35 mouse cellular contexts compared by ENCODE assay signal in the genomic region with DNA sequence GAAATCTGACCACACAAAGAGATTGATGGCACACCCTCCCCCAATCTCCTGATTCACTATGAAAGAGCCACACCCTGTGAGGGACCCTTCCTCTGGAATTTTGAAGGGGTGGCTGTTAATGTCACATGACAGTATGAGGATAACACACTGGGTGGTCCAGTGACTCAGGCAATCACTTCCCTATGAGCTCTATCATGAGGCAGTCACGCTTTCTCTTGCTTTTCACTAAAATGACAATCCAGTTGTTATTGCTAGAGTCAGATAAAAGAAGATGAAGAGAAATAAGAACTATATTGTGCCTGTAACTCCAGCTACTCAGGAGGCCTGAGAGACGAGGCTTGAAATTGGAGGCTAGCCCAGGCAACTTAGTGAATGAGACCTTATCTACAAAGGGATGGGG. TPM values are rescaled to one million over a fixed set of nuclear protein-coding genes. Genes with fewer than 3 reads are reported as not detected.
A peak's percentile ranks its signal among the peaks of the same experiment; 100 is the strongest.
DNase-seq lines count a peak whose midpoint lies in the region; ATAC-seq and TF ChIP-seq lines count a peak whose summit lies in the region.
"Had no signal": no experiment of that assay in that cellular context is flagged by ENCODE, and none has a peak within 500 bp of the region (broad histone marks: within the 10 kb centered on the region; RNA-seq: fewer than 3 reads in every experiment).

No protein-coding gene starts in this region.

- no peaks in the 10 kb centered on the region for H3K79me3 ChIP-seq in C2C12 (ENCODE audit: low read depth)

- no peak overlapping the region for H3K4me3 ChIP-seq in heart, adult 2 months
- no peak overlapping the region for H3K4me3 ChIP-seq in C2C12 (ENCODE audit: insufficient read depth, poor library complexity, severe bottlenecking)
- H3K4me3 ChIP-seq in embryonic fibroblast, embryonic 13.5 days (ENCODE audit: insufficient read depth, low read length) = no peak overlapping the region
- H3K4me3 ChIP-seq in forebrain, embryonic 14.5 days (ENCODE audit: low read depth, low read length) = no peak overlapping the region
- H3K4me3 ChIP-seq: forebrain, embryonic 15.5 days; hindbrain, embryonic 13.5 days; limb, embryonic 13.5 days; liver, embryonic 12.5 days; megakaryocyte, embryonic 14.5 days; midbrain, embryonic 12.5 days; neural tube, embryonic 13.5 days had no signal

- TF ChIP-seq EP300 in heart, adult 2 months (IDR thresholded peaks at IDR 0.05; ENCODE audit: insufficient read depth, low read depth, low read length) = no peak

- no peak for TF ChIP-seq CTCF in heart, adult 2 months (IDR thresholded peaks at IDR 0.05)
- no peak for TF ChIP-seq CTCF in C2C12 (IDR thresholded peaks at IDR 0.05; ENCODE audit: control insufficient read depth, insufficient read depth, insufficient read length)
- TF ChIP-seq CTCF in embryonic fibroblast, embryonic 13.5 days (IDR thresholded peaks at IDR 0.05; ENCODE audit: borderline replicate concordance, insufficient read depth, low read length) = no peak

- peaks cover 2% of the 10 kb centered on the region for H3K36me3 ChIP-seq in heart, adult 2 months (ENCODE audit: control insufficient read depth, insufficient read depth, low read length)
- no peaks in the 10 kb centered on the region for H3K36me3 ChIP-seq in C2C12 (ENCODE audit: control insufficient read depth, insufficient read depth)
- H3K36me3 ChIP-seq in forebrain, embryonic 14.5 days (ENCODE audit: control insufficient read depth, insufficient read depth, low read length) = no peaks in the 10 kb centered on the region
- H3K36me3 ChIP-seq: forebrain, embryonic 15.5 days; hindbrain, embryonic 13.5 days; limb, embryonic 13.5 days; liver, embryonic 12.5 days; midbrain, embryonic 12.5 days; neural tube, embryonic 13.5 days had no signal

- H3K4me2 ChIP-seq in forebrain, embryonic 14.5 days (ENCODE audit: low read length) = no peak overlapping the region
- H3K4me2 ChIP-seq: forebrain, embryonic 15.5 days; heart, embryonic 11.5 days; hindbrain, embryonic 13.5 days; limb, embryonic 13.5 days; liver, embryonic 12.5 days; midbrain, embryonic 12.5 days; neural tube, embryonic 13.5 days had no signal

- H3ac ChIP-seq in C2C12 (ENCODE audit: control insufficient read depth, insufficient read length, low read depth) = no peak overlapping the region

- peaks cover 41% of the 10 kb centered on the region for H3K4me1 ChIP-seq in heart, adult 2 months (ENCODE audit: control insufficient read depth, insufficient read depth, low read length)
- peaks cover 47% of the 10 kb centered on the region for H3K4me1 ChIP-seq in embryonic fibroblast, embryonic 13.5 days (ENCODE audit: control insufficient read depth, insufficient read depth, low read length)
- peaks cover 10% of the 10 kb centered on the region for H3K4me1 ChIP-seq in forebrain, embryonic 14.5 days (ENCODE audit: control insufficient read depth, insufficient read depth, low read length)

- no peak for ATAC-seq in forebrain, embryonic 14.5 days
- ATAC-seq: activated CD4-positive, CD25-positive, alpha-beta regulatory T cell, adult 4 months; forebrain, embryonic 15.5 days; intestine, postnatal 0 days; liver, embryonic 12.5 days; liver, postnatal 0 days had no signal

- intact Hi-C loops in heart, adult 2 months (cut with DNase I) = no loop called here
- intact Hi-C loops in heart, postnatal 14 days (cut with DNase I) = no loop called here

- WGBS in heart, adult 2 months = 60% methylated on average over 2 of the region's 2 CpGs
- WGBS in forebrain, embryonic 14.5 days = 79% methylated on average over 2 of the region's 2 CpGs

- H3K9ac ChIP-seq in heart, adult 2 months (ENCODE audit: low read depth, low read length) = no peak overlapping the region
- H3K9ac ChIP-seq in forebrain, embryonic 14.5 days (ENCODE audit: low read length) = no peak overlapping the region
- H3K9ac ChIP-seq: forebrain, embryonic 15.5 days; hindbrain, embryonic 13.5 days; limb, embryonic 13.5 days; liver, embryonic 12.5 days; liver, postnatal 0 days; midbrain, embryonic 12.5 days; neural tube, embryonic 13.5 days had no signal

- no peaks in the 10 kb centered on the region for H3K79me2 ChIP-seq in heart, adult 2 months (replicated peaks; ENCODE audit: control insufficient read depth, insufficient read depth, low read length)
- no peaks in the 10 kb centered on the region for H3K79me2 ChIP-seq in C2C12 (ENCODE audit: control insufficient read depth, insufficient read depth)

- no peak for TF ChIP-seq POLR2A in heart, adult 2 months (IDR thresholded peaks at IDR 0.05; ENCODE audit: insufficient read depth, low read depth, low read length)
- no peak for TF ChIP-seq POLR2A in embryonic fibroblast, embryonic 13.5 days (IDR thresholded peaks at IDR 0.05; ENCODE audit: low read depth, low read length)

- DNase-seq in heart, adult 2 months = no peak
- no peak for DNase-seq in heart, postnatal 14 days
- peak; percentile 85 for DNase-seq in R1 (ENCODE audit: low read depth, low spot score)
- DNase-seq in gastrocnemius, postnatal 10 days = no peak
- DNase-seq in adrenal gland, postnatal 25 days = no peak
- no peak for DNase-seq in forebrain, embryonic 14.5 days (ENCODE audit: low spot score)
- DNase-seq: adrenal gland, adult 2 months; cerebellum, adult 11 months; cerebellum, adult 9-10 months; heart, postnatal 4 days; kidney, adult 9 months; kidney, postnatal 10 days; layer of hippocampus, adult 9-11 months; liver, postnatal 0 days; lung, postnatal 36 days; spleen, adult 18-20 months; thymus, postnatal 14 days had no signal

- no peaks in the 10 kb centered on the region for H3K27me3 ChIP-seq in heart, adult 2 months (ENCODE audit: control insufficient read depth, insufficient read depth, low read length)
- no peaks in the 10 kb centered on the region for H3K27me3 ChIP-seq in C2C12 (ENCODE audit: control insufficient read depth, insufficient read depth, insufficient read length)
- H3K27me3 ChIP-seq in forebrain, embryonic 14.5 days (replicated peaks; ENCODE audit: control insufficient read depth, insufficient read depth, low read length) = no peaks in the 10 kb centered on the region
- H3K27me3 ChIP-seq: forebrain, embryonic 15.5 days; hindbrain, embryonic 13.5 days; limb, embryonic 13.5 days; liver, embryonic 12.5 days; midbrain, embryonic 12.5 days; neural tube, embryonic 13.5 days had no signal

- peak overlapping the region; percentile 87 for H3K27ac ChIP-seq in heart, adult 2 months
- H3K27ac ChIP-seq in embryonic fibroblast, embryonic 13.5 days (ENCODE audit: insufficient read depth, low read length) = peak overlapping the region; percentile 53; the same call in 1 of the 2 replicates
- H3K27ac ChIP-seq in forebrain, embryonic 14.5 days (ENCODE audit: low read depth, low read length) = no peak overlapping the region
- H3K27ac ChIP-seq: forebrain, embryonic 15.5 days; hindbrain, embryonic 13.5 days; limb, embryonic 13.5 days; liver, embryonic 12.5 days; midbrain, embryonic 12.5 days; neural tube, embryonic 13.5 days had no signal

- no peaks in the 10 kb centered on the region for H3K9me3 ChIP-seq in forebrain, embryonic 14.5 days (replicated peaks; ENCODE audit: control insufficient read depth, low read length)
- H3K9me3 ChIP-seq: forebrain, embryonic 15.5 days; hindbrain, embryonic 13.5 days; limb, embryonic 13.5 days; liver, embryonic 12.5 days; megakaryocyte, embryonic 14.5 days; midbrain, embryonic 12.5 days; neural tube, embryonic 13.5 days had no signal

TF ChIP-seq in C2C12, 6 proteins besides CTCF, POLR2A, EP300 and RAD21:
- TF ChIP-seq USF1 (IDR thresholded peaks at IDR 0.05; ENCODE audit: low read depth) = peak; percentile 77
- TF ChIP-seq FOSL1 (IDR thresholded peaks at IDR 0.05; ENCODE audit: insufficient read depth, low read length, poor library complexity, severe bottlenecking) = no peak
- TF ChIP-seq MAX (IDR thresholded peaks at IDR 0.05) = no peak

RNA-seq across cellular contexts. Expression of gene Scgb1a1, which starts 12.2 kb away (rescaled TPM):
- under 1 TPM in 1 of 2 experiments, not detected in 1; 0.73 TPM for total RNA-seq in heart, adult 2 months (2021)
- polyA plus RNA-seq in heart, adult 2 months (2012; rRNA removed) = 0.50 and 2,957 TPM in 2 replicates
- 100 to 1,000 TPM in 1 of 2 experiments, not detected in 1; 233 TPM for total RNA-seq in heart, postnatal 14 days (2021)
- polyA plus RNA-seq in C2C12 (2012; fragmentation: generic; extraction: Trizol) = not detected
- polyA plus RNA-seq in embryonic fibroblast, embryonic 13.5 days (2011; ENCODE audit: insufficient read length, low read depth, missing spikeins) = not detected in 2 replicates
- under 1 TPM in 1 of 2 experiments, not detected in 1; 0.63 TPM for total RNA-seq in gastrocnemius, postnatal 10 days (2021)
- total RNA-seq in adrenal gland, postnatal 25 days (2021) = not detected in 2 replicates
- not detected in 2 replicates for polyA plus RNA-seq in forebrain, embryonic 14.5 days (2014; fragmentation: Nextera tagmentation; extraction: Ambion mirVana)
- total RNA-seq: adrenal gland, adult 2 months; adrenal gland, postnatal 4 days; gastrocnemius, adult 8-10 months; heart, postnatal 4 days; left cerebral cortex, adult 18-20 months; left cerebral cortex, postnatal 36 days; midbrain, postnatal 0 days had no signal
- polyA plus RNA-seq: activated CD4-positive, CD25-positive, alpha-beta regulatory T cell, adult 4 months; adrenal gland, adult 2 months; embryonic facial prominence, embryonic 14.5 days; forebrain, embryonic 15.5 days; heart, embryonic 11.5 days; hindbrain, embryonic 13.5 days; intestine, postnatal 0 days; limb, embryonic 13.5 days; liver, embryonic 12.5 days; midbrain, embryonic 12.5 days; midbrain, postnatal 0 days; neural tube, embryonic 13.5 days had no signal

RNA-seq across cellular contexts. Expression of gene Asrgl1, which starts 59.9 kb away (rescaled TPM):
- 10 to 100 TPM; 28.2 to 31.1 TPM for total RNA-seq in heart, adult 2 months (2021)
- 8.8 and 11.5 TPM in 2 replicates for polyA plus RNA-seq in heart, adult 2 months (2012; rRNA removed)
- total RNA-seq in heart, postnatal 14 days (2021) = 10 to 100 TPM; 20.0 to 29.3 TPM
- polyA plus RNA-seq in C2C12 (2012; fragmentation: generic; extraction: Trizol) = 4.1 TPM
- 2.8 and 3.3 TPM in 2 replicates for polyA plus RNA-seq in embryonic fibroblast, embryonic 13.5 days (2011; ENCODE audit: insufficient read length, low read depth, missing spikeins)
- 10 to 100 TPM; 11.1 to 14.2 TPM for total RNA-seq in gastrocnemius, postnatal 10 days (2021)
- 8.0 and 12.2 TPM in 2 replicates for total RNA-seq in adrenal gland, postnatal 25 days (2021)
- 24.4 and 38.6 TPM in 2 replicates for polyA plus RNA-seq in forebrain, embryonic 14.5 days (2014; fragmentation: Nextera tagmentation; extraction: Ambion mirVana)
